Mouse (Mus musculus): ENCODE measurements around the gene Hist1h3h.
"Not testable (repeated sequence)": the region's sequence is repeated elsewhere in the genome, so short reads cannot be mapped to it uniquely, and the experiment has no call there.

Gene Hist1h3h

GRCm38 (mm10) chr13:21729544-21729943 is 12.1 kb downstream of the Hist1h3h start:
- DNase-seq = no peak

DNA sequence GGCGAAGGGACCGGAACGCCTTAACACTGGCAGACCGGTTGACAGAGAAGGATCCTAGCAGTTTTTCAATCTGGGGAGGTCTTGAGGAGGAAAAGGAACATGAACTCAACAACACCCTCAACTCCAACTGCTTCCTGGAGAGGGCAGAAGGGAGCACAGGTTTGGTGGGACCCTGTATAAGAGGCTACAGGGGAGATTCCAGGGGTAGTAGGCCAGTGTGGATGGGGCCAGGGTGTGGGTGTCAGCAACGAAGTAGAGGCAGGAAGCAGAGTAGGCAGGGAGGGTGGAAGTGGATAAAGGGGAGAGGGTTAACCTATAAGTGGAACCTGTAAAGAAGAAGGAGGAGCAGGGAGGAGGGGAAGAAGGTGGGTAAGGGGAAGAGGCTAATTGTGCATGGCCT is 16.0 kb downstream of the Hist1h3h start:
- DNase-seq = peak in 1 of 2 experiments; percentile 30

DNA sequence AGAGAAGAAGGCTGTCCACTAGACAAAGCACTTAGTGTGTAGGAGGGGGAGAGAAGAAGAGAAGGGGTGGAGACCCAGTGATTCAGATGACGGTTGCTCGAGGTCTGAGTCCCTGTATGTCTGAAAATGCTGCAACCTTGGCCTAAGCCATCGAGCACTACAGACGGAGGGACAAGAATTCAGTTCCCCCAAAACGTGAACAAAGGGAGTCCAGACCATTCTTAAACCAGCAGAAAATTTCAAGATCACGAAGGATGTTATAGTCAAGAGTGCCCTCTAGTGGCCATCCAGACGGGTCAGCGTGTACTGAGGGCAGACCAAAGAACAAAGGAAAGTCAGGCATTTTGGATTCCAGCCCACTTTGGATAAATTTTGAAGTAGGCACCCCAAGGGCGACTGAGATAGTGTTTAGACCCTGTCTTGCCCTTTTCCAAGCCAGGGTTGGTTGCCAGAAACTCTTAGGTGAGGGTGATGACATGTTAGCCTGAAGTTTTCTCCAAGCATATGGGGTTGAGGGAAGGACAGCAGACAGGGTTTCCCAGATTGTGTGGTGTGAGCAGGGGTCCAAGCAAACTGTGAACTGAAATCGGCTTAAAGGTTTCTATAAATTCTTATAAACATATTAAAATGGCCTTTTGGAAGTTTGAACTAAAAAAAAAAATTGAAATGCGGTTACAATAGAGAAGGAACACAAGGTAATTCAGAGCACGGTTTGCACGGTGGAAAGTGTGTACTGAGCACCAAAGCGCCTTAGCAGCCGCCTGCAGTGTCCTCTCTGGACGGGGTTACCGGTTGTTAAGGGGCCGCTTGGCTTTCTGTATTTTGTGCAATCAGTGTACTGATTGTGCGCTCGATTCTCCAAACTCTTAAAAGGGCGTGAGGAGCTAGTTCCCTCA is 16.8 kb downstream of the Hist1h3h start:
- peak in 1 of 2 experiments; percentile 65 for DNase-seq

- peak; percentile 66 to 76 for DNase-seq
These were observed 17.7 kb downstream of the Hist1h3h start, which contains the start of gene Hist1h4j for GRCm38 (mm10) chr13:21734906-21735767. Hist1h4j (plus strand) TSS chr13:21735064.

DNA sequence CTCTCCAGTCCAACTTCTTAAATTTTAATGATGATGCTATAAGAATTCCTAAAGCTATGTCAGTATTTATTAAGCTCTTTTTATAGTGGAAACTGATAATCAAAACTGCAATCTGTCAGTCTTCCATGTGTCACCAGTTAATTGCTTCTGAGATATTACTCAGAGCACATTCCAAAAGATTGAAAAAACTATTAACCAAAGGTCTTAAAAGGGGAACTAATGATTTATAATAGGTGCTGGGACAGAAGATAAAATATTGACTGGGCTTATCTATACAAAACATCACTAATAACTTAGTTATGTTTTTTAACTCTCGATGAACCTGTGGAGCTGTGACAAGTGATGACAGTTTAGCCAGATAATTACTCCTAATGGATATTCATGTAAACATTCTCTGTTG is 27.5 kb downstream of the Hist1h3h start:
- DNase-seq = no peak

DNA sequence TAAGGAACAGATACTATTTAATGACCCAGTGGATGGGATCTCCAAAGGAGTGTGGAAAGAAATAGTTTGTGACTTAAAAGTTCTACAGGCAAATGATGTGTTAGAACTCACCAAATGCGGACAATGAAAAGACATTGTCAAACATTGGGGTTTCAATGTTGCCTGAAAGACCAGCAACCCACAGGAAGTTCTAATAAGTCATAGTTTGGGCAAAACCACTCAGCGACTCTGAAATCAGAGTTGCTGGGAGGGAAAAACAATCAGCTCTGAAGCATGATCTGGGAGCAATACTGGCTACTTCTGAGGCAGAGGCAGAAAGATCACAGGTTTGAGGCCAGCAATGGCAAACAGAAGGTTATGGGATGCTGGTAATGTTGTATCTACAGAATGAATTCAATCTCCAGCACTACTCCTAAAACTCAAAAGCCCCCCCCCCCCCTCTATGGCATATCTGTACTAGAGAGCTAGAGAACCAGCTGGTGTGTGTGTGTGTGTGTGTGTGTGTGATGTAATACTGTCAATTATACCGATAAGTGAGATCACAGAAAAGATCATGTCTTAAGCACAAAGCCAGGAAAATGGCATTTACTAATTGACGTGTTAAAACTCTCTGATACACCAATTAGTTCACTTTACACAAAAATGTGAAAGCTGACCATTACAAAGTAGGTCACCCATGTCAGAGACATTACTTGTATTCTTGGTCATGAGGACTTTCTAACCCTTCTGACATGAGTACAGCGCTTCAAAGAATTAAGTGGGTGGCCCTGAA is 32.1 kb downstream of the Hist1h3h start:
- DNase-seq = no peak

GRCm38 (mm10) chr13:21750159-21751017 is 32.9 kb downstream of the Hist1h3h start, which contains the start of gene Hist1h4k:
Hist1h4k (minus strand) TSS chr13:21750505.
- peak; percentile 88 to 94 for DNase-seq

GRCm38 (mm10) chr13:21751417-21751816 is 34.0 kb downstream of the Hist1h3h start:
- no peak for DNase-seq

DNA sequence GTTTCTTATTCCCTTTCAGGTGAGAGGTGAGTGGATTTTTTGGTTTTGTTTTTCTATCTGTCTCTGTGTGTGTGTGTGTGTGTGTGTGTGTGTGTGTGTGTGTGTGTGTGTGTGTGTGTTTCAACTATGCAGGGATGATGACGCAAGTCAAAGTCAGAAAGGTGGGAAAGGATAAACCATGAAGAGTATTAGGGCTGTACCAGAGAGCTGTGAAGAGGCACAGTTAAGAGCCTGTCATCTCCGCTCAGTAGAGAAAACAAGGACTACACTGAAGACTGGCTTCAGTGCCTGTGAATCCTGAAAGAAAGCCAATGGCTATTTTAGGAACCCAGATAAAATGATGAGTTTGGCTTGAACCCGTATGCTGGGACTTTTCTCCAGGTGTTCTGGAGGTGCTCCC is 34.4 kb downstream of the Hist1h3h start:
- no peak for DNase-seq

GRCm38 (mm10) chr13:21752356-21752755 is 34.9 kb downstream of the Hist1h3h start:
- DNase-seq = no peak

DNA sequence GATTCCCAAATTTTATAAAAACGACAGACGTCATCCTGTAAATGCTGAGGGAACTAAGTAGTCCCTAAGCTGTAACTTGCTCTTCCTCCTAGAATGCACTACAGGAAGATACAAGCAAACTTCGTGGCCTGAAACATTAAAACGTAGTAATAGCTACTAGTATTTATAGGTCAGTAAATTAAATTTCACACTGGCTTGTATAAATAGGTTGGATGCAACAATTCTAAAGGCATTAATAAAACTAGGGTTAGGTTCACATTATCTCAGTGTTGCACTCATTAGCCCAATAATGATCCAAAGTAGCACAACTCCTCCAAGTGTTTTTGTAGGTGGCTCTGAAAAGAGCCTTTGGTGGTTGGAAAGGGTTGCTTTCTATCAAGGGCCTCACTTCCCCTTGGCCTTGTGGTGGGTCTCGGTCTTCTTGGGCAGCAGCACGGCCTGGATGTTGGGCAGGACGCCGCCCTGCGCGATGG is 35.6 kb downstream of the Hist1h3h start:
- no peak for DNase-seq

DNA sequence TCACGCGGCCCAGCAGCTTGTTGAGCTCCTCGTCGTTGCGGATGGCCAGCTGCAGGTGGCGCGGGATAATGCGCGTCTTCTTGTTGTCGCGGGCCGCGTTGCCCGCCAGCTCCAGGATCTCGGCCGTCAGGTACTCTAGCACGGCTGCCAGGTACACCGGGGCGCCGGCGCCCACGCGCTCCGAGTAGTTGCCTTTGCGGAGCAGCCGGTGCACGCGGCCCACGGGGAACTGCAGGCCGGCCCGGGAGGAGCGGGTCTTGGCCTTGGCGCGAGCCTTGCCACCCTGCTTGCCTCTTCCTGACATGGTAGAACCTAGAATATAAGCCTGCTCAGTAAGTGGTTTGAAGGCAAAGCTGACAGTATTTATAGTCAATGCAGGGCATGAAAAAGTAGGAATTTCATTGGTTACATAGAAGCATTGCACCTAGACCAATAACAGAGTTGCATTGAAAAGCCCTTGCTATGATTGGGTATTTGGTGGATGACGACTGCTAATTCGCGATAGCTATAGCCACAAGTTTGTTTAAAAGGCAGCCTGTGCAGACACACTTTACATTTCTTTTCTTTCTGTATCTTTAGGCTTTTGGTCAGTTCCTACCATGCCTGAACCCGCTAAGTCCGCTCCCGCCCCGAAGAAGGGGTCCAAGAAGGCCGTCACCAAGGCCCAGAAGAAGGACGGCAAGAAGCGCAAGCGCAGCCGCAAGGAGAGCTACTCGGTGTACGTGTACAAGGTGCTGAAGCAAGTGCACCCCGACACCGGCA is 36.2 kb downstream of the Hist1h3h start, which contains the start of the genes Hist1h2ak and Hist1h2bn:
Gene Hist1h2ak, minus strand, starts transcription at position 304 of the 762 bp plus-strand sequence.
Gene Hist1h2bn, plus strand, starts transcription at position 600 of the 762 bp plus-strand sequence.
- peak; percentile 56 to 76 for DNase-seq

GRCm38 (mm10) chr13:21754294-21755001 is 37.0 kb downstream of the Hist1h3h start:
- not testable (repeated sequence) for DNase-seq

- DNase-seq = no peak
These were observed 38.2 kb downstream of the Hist1h3h start for GRCm38 (mm10) chr13:21755707-21756106.

Data from thymus, adult 18-20 months (tissue).